In genomic region chr3:145774336-145774735, GRCm38 (mm10) we compare ENCODE assay signal across 16 mouse cellular contexts.
"Had no signal": no experiment of that assay in that cellular context is flagged by ENCODE, and none has a peak within 500 bp of the region (broad histone marks: within the 10 kb centered on the region; RNA-seq: fewer than 3 reads in every experiment).

No protein-coding gene starts in this region.

- H3K9me3 ChIP-seq: intestine, embryonic 15.5 days; limb, embryonic 13.5 days; midbrain, embryonic 10.5 days; midbrain, embryonic 15.5 days; neural tube, embryonic 12.5 days; stomach, embryonic 15.5 days had no signal

- H3K36me3 ChIP-seq: intestine, embryonic 15.5 days; limb, embryonic 13.5 days; midbrain, embryonic 10.5 days; midbrain, embryonic 15.5 days; neural tube, embryonic 12.5 days; stomach, embryonic 15.5 days had no signal

- DNase-seq: kidney, adult 18-20 months; kidney, postnatal 36 days; left cerebral cortex, postnatal 4 days; retina, postnatal 1 day; right cerebral cortex, postnatal 4 days; spleen, adult 18-20 months; thymus, adult 18-20 months; thymus, postnatal 14 days had no signal

- H3K4me3 ChIP-seq: intestine, embryonic 15.5 days; layer of hippocampus, adult 2 months; limb, embryonic 13.5 days; midbrain, embryonic 10.5 days; midbrain, embryonic 15.5 days; neural tube, embryonic 12.5 days; stomach, embryonic 15.5 days had no signal

- H3K4me1 ChIP-seq: midbrain, embryonic 15.5 days; neural tube, embryonic 12.5 days had no signal

- ATAC-seq: intestine, embryonic 15.5 days; midbrain, embryonic 15.5 days had no signal

- H3K9ac ChIP-seq: intestine, embryonic 15.5 days; limb, embryonic 13.5 days; liver, embryonic 14.5 days; midbrain, embryonic 15.5 days; neural tube, embryonic 12.5 days; stomach, embryonic 15.5 days had no signal

- H3K4me2 ChIP-seq: intestine, embryonic 15.5 days; limb, embryonic 13.5 days; midbrain, embryonic 15.5 days; neural tube, embryonic 12.5 days; stomach, embryonic 15.5 days had no signal

- H3K27ac ChIP-seq: intestine, embryonic 15.5 days; layer of hippocampus, adult 2 months; limb, embryonic 13.5 days; liver, embryonic 14.5 days; midbrain, embryonic 10.5 days; midbrain, embryonic 15.5 days; neural tube, embryonic 12.5 days; stomach, embryonic 15.5 days had no signal

- H3K27me3 ChIP-seq: intestine, embryonic 15.5 days; limb, embryonic 13.5 days; midbrain, embryonic 15.5 days; neural tube, embryonic 12.5 days; stomach, embryonic 15.5 days had no signal
